Mouse (Mus musculus) heart, postnatal 10 days (tissue): ENCODE measurements around the gene Cacna1d. TPM values are rescaled to one million over a fixed set of nuclear protein-coding genes. Genes with fewer than 3 reads are reported as not detected.

ENCODE experiments used
- DNase-seq, 2 experiments: peaks; one replicate each; pipeline ENCODE4 v3.0.0; 2021
- intact Hi-C: fragments of 180-260 bp; cut with DNase I; formaldehyde crosslinking; loops from one replicate; pipeline ENCODE4 v1.15.1; 2025
- total RNA-seq, 2 experiments: library from RNA; stranded (reverse); gene quantifications; 2 replicates each; pipeline ENCODE4 v1.2.3; 2021

Gene Cacna1d
- total RNA-seq, 2 experiments from 2014 or later, result 5.2 to 5.7 TPM

DNA sequence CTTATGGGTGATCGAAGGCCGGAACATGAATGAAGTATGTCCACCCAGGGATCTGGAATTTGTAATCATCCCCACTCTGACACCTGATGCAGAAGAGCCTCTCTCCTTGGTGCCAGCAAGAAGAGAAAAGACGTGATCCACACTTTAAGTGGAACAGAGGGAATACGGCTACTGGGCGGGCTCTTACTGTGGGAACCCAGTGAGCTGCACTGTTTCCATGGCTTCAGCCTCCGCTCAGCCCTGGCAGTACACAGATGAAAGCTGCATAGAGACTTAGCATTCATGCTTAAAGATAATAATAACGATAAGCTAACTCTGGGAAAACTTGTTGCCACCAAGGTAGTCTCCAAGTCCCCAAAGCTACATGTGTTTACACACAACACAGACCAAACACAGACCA lies 147.5 kb downstream of the Cacna1d start:
- intact Hi-C loops, result no loop called here
- no peak for DNase-seq

DNA sequence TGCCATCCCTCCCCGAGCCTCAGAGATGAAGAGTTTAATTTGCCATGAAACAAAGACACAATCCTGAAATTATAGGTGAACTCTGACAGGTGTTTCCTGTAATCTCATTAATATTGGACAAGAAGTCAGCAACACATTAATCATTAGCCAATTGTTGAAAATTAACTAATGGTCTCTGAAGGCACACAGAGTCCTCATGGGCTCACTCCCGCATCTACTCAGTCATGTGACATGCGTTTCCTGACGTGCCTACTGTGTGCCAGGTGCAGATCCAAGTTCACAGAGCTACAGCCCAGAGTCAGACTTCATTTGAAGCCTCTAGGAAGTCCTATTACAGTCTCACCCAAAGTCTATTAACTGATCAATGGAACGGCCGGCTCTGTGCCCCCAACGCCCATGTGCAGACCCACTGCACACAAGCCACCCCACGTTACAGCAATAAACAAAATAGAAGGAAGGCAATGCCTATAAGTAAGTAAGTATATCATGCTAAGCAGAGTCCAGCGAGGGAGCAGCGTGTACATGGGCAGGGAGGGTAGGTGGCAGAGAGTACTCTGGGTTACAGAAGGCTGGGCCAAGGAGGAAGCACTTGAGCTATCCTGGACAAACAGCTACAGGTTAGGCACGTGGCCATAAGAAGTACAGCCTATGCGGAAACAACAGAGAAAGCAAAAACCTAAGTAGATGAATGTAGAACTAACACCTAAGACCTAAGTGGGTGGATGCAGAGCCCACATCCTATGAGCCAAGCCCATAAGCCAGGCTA lies 149.2 kb downstream of the Cacna1d start:
- DNase-seq, result no peak

DNA sequence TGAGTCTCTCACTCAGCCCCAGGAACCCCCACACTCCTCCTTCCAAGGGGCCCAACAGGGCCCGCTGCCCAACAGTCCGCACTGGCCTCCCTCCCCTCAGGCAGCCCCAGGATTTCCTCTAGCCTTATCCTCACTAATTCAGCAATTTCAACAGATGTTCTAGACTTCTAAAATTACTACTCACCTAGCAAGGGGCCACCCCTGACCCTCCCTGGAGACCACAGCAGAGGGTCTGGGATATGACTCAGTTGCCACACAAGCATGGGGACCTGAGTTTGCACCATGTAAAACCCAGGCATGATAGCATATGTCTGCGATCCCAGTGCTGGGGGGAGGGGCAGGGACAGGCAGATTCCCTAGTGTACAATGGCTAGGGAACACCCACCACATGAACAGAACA lies 151.1 kb downstream of the Cacna1d start:
- no peak for DNase-seq
- intact Hi-C loops, result no loop called here

More for the DNA sequence above, 149.2 kb downstream of the Cacna1d start:
- intact Hi-C loops, result no loop called here

DNA sequence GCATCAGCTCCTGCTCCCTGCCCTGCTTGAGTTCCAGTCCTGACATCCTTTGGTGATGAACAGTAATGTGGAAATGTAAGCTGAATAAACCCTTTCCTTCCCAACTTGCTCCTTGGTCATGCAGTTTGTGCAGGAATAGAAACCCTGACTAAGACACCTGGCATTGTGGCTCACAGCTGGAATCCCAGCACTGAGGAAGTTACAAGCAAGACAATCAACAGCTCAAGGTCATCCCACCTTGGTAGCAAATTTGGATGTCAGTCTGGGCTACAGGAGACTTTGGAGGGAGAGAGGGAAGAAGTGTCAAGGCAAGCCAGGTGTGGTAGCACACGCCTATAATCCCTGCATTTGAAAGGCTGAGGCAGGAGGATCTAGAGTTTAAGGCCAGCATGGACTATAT lies 159.4 kb downstream of the Cacna1d start:
- no peak for DNase-seq
- intact Hi-C loops, result no loop called here

DNA sequence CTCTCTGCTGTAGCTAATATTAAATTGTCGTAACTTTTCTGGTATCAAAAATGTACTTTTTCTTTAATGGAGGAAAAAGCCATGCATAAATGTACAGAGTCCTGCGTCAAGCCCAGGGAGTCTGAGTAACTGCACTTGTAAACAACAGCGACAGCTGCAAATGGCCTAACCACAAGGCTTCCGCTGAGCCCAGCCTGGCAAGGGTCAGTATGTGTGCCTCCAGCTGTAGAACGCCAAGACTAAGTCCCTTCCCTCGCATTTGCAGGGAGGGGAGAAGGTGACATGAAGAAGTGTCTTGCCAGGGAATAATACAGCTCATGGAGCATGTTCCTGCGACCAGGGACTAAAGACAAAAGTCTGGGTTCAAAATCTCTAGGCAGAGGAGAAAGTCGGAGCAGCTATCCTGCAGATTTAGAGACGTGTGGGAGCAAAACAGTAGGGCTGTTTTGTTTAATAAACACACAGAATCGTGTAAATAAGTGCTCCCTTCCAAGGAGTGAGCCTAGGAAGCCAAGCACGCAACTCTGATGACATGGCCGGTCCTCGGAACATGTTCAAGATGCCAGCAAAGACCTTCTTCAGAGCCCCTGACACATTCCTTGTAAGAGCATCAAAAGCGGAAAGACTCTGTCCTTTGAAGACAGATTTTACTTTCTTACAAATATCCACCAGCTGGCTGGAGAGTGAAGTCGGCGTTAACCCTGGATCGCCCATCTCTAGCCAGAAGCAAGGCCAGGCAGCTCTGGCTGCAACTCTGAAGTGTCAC lies 160.7 kb downstream of the Cacna1d start:
- DNase-seq, result no peak
- intact Hi-C loops, result no loop called here

DNA sequence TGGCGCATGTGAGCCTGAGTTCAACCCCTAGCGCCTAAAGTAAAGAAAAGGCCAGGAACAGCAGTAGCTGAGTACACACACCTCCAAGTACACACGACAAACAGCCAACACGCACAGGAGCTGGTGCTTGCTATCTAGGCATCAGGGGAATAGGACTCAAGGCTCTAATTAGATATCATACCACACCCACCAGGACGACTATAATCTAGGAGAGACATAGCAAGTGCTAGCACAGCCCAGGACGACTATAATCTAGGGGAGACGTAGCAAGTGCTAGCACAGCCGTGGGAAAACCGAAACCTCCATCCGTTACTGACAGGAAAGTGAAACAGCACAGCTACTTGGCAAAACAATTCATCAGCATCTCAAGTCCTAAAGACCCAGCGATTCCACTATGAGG lies 162.1 kb downstream of the Cacna1d start:
- no peak for DNase-seq
- intact Hi-C loops, result no loop called here

DNA sequence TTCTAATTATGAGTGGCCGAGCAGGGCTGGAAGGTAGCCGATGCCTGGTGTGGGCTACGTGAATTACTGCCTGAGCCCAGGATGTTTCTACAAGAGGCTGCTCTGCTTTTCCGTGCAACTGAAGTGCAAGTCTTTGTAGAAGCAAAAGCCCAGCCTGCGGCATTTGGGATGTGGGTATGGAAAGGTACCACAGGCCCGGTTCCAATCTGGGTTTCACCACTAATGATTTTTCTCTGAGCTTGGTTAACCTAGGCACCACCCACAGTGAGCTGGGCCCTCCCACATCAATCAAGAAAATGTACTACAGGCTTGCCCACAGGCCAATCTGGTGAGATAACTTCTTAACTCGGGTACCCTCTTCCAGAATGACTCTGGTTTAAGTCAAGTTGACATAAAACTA lies 163.8 kb downstream of the Cacna1d start:
- no peak for DNase-seq
- intact Hi-C loops, result no loop called here

DNA sequence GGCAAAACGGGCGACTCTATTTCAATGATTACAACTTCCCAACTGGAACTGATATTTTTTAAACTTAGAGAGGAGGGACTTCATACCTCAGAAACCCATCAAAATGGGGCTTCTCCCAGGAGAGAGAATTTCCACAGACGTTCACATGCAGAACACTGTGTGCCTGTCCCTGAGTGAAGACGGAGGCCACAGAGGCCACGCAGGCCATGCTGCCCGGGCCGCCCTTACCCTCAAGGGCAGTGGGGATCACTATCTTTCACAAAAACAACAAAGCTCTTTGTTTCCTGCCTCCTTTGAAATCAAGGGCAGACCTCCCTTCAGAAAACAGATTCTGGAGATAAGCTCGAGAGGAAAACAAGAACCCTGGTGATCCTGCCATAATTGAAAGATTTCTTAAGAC lies 164.2 kb downstream of the Cacna1d start:
- intact Hi-C loops, result no loop called here
- no peak for DNase-seq

DNA sequence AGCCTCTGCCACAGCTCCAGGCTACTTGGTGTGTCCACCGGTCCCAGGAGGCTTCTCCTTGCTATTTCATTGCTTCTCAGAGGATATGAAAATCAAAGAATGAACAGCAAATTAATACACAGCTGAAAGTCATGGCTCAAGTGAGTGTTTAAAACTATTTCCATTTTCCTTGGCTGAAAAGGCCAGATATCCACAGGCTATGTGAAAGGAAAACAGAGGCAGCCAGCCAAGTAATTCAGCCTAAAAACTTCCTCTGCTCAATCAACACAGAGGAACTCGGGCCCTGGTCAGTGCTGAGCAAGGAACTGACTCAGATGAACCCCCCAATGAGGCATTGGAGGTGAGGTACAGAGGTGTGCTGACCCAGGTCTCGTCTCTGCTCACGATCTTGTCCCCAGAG lies 165.0 kb downstream of the Cacna1d start:
- intact Hi-C loops, result no loop called here
- DNase-seq, result peak; percentile 37

DNA sequence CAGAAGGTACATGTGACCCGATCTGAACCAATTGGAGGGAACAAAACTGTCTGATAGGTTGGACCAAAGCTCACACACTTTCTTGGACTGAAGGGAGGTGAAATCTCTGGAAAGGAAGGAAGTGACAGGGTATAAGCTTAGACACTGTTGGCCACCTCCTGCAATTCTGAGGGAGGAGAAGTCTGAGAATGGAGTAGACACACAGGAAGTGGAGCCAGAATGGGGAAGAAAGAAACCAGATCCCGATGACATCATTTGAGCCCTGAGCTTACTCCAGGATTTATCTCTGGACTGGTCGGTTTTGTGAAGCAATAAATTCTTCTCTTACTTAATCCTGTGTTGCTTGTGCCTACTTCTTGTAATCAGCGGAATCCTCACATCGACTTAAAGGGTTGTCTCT lies 166.3 kb downstream of the Cacna1d start:
- intact Hi-C loops, result no loop called here
- peak; percentile 21 to 23 for DNase-seq

DNA sequence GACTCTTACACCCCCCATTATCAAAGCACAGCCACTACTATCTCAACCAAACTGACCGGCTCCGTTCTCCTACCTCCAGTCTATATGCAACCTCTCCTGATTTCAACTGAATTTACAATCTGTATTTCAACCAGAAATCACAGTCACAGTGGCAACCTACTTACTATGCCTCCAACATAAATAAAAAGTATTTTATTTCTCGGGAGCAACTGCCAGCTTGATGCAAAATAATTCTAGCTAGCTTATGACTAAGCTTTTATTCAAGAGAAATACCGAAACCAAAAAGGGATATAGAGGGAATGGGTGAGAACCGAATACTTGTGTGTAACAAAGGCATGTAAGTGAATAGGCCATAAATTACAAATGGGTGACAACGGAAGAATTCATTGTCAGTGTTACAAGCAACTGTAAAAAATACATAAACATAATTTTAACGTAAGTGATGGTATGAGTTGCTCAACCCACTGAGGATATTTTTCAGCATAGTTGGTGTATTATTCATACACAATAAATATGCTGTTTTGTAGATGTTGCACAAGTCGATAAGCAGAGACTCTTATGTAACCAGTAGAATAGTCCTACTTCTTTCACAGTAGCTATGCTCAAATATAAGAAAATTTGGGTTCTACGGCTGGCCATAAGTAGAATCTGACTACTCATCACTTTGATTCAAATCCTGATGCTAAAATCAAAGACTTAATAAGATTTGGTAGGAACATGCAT lies 172.4 kb downstream of the Cacna1d start:
- intact Hi-C loops, result no loop called here
- DNase-seq, result no peak

DNA sequence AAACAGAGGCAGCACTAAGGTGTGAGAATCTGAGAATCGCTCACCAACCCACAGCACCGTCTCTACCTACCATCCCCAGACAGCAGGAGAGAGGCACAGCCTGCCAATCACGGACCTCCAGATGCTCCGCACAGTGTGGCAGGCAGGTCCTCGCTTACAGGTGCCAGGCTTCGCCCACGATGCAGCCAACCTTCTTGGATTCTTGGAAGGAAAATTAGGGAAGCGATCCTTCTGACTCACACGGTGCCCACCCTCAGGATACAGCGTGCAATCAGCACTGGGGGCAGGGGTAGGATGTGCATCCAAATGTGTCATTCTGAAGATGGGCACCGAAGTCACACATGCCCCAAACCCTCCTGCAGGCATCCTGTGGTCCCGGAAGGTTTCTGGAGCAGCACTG lies 173.0 kb downstream of the Cacna1d start:
- DNase-seq, result no peak
- intact Hi-C loops, result no loop called here

DNA sequence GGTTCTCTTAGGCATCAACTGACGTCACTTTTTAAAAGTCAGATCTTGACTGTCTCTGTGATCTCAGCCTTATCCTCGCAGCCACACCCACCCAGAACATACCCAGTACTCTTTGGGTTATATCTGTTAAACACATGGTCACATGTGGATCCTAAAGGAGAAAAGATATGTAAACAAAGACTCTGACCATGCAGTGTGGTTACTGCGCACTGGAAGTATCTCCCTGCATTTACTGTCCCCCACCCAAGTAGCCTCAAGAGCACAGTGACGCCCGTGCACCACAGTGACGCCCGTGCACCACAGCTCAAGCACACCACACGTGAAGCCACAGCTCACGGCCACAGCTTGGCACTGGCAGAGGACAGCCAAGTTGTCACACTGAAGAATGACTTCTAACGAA lies 173.6 kb downstream of the Cacna1d start:
- intact Hi-C loops, result no loop called here
- no peak for DNase-seq

DNA sequence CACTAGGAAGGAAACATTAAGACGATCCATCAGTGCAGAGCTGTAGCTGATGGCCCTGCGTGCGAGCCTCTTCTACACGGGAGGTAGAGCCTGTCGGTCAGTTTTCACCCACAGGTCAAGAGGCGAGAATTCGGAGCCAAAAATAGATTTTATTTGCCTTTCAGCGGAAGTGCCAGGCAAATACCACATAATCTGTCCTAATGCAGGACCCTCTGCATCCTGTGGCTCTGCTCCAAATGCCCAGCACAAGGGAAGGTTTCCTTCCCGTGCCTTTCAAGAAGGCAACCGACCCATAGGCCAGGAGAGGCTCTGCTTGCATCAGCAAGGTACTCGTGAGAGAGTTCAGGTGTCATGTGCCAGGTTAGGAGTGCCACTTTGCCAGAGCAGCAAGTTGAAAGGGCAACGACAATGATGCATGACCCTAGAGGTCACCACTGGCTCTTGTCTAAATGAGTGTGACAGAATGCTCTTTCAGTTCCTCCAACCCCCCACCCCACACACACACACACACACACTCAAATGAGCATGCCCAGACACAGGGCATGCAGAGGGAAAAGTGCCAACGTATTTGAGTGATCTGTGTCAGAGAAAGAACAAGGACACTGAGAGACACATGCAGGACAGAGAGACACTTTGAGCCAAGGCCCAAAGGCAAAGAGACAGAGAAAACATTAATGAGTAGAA lies 179.9 kb downstream of the Cacna1d start:
- intact Hi-C loops, result no loop called here
- DNase-seq, result peak; percentile 16

DNA sequence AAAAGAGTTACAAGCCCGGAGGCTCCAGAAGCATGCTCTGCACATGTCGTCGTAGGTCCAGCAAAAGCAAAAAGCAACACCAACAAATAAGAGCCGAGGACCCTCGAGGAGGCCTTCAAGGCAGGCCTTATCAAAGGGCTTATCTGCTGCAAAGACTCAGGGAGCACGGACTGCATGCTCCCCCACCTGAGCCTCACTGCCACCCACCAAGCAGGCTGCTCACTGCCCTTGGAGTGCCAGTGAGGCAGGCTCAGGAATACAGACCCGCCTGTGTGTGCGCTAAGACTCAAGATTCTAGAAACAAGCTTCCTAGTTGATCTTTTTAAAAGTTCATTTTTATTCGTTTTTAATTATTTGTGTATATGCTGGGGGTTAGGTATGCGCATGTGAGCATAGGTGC lies 181.0 kb downstream of the Cacna1d start:
- DNase-seq, result no peak
- intact Hi-C loops, result no loop called here

DNA sequence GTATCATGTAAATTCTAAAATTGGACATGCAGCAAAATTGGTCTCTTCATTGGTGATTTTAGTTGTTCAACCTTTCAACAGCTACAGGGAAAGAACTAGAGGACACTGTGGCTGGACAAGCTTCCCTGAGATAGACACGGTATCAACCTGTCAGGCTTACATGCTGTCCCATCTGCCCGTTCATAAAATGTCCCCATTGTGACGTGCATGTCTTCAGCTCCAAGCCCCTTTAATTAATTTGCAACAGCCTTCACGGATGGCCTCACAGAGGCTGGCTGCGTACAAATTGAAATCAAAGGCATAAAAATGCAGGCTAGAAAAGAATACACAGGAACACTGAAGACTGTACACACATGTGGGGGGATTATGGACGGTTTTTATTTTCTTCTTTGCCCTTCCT lies 185.0 kb downstream of the Cacna1d start:
- no peak for DNase-seq
- intact Hi-C loops, result no loop called here

DNA sequence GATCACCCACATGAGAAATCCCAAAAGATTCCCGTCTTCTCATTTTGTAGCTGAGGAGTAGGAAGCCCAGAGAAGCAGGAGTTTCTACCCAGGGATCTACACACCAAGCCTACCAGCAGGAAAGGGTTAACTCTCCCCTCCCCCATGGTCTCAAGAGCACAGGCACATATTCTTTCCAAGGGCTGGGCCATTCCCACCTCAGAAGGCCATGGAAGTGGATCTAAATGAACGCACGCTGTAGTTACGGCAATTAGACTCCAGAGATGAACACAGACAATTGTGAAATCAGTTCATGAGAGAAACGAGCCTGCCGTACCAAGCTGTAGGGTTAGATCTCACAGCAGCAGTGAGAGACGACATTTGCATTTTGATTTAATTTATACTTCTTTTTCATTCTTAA lies 191.3 kb downstream of the Cacna1d start:
- DNase-seq, result no peak
- intact Hi-C loops, result no loop called here

DNA sequence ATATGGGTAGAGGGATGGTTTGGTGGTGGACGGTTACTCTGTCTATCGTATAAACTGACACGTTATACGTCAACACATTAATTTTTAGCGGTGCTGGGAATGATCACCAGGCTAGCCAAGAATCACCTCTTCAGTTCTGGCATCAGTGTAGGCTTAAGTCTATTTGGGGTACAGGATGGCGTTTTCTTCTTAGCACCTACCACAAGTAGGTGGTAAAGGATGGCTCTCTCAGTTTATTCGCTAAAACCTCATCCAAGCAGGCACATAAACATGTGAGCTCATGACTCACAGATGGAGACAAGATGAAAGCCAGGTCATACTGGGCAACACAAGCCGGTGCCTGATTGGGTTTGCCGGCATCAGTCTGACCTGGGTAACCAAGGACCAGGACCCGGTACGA lies 193.8 kb downstream of the Cacna1d start:
- no peak for DNase-seq
- intact Hi-C loops, result no loop called here

DNA sequence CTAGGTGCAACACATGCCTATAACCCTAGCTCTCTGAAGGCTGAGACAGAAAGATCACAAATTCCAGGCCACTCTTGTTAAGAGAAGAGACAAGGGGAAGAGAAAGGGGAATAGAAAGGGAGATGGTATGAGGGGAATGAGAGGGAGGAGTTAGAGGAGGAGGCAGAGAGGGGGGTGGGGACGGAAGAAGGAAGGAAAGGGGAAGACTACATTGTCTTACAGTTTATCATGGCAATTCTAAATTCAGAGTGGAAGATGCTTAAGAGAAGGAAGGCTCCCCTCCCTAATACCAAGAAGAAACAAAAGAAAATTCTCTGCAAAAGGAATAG lies 199.2 kb downstream of the Cacna1d start:
- DNase-seq, result no peak
- intact Hi-C loops, result no loop called here

DNA sequence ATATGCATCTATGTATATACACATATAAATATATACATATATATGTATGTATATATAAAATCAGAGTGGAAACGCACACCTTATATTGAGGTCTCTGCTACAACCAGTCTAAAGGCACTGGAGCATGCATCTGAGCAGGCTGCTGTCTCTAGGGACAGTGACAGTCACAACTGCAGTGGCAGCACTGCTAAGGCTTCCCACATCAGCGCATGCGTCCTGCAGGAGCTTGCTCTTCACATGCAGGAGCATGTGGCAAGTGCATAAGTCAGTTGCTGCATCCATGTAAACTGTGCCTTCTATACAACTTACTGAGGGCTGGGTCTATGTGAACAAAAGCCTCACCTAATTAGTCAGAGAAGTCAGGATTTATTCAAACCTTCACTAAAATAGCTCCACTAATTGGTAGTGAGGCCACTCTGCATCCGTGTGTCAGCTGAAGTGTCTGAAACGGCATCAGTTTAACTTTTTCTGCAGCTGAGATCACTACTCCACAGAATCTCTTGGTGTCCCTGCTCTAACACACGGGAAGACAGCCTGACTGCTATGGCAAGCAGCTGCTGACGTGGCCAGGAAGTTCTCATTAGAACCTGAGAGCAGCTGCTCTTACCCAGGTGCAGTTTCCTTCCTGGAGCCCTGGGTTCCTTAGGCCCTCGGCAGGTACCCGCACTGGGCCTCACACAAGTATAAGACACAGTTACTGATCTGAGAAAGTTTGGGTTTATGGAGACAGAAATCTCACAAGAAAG lies 199.7 kb downstream of the Cacna1d start:
- intact Hi-C loops, result no loop called here
- peak in 1 of 2 experiments; percentile 3 for DNase-seq

DNA sequence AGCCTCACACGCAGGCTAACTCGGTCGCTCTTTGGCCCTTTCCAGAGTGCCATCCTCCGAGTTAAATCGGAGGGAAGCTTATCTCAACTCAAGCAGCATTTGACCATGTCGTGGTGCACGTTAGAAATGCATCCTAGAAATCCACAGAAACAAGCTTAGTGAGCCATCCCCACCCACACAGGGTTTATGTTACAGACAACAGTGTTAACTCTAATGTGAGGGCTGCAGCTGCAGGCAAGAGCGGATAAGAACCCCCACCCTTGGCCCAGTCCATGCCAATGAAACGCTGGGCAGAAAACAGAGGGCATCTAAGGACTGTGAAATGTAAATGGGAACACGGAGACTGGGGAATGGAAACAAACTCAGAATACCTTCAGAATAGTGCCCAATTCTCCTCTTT lies 206.8 kb downstream of the Cacna1d start:
- no peak for DNase-seq
- intact Hi-C loops, result no loop called here
